Mouse (Mus musculus): ENCODE data around the gene Coq8a. TPM values are rescaled to one million over a fixed set of nuclear protein-coding genes. Genes with fewer than 3 reads are reported as not detected.

The Coq8a gene
- 10 to 100 TPM; 40.4 to 45.6 TPM for total RNA-seq (2021)

GRCm38 (mm10) chr1:180198959-180199714, at the start of gene Coq8a:
TSS of gene Coq8a (minus strand) at chr1:180199602.
- no peak for DNase-seq (ENCODE audit: low spot score in 2 of 2)

GRCm38 (mm10) chr1:180248593-180249146, 49.3 kb upstream of the Coq8a start:
- intact Hi-C loops (cut with DNase I), result no loop called here
- DNase-seq (ENCODE audit: low spot score in 2 of 2), result no peak

More at GRCm38 (mm10) chr1:180198959-180199714, at the start of gene Coq8a:
- intact Hi-C loops (cut with DNase I), result no loop called here

GRCm38 (mm10) chr1:180247901-180248300, 48.5 kb upstream of the Coq8a start:
- no peak for DNase-seq (ENCODE audit: low spot score in 2 of 2)
- intact Hi-C loops (cut with DNase I), result no loop called here

GRCm38 (mm10) chr1:180245741-180246507, 46.5 kb upstream of the Coq8a start:
- intact Hi-C loops (cut with DNase I), result no loop called here
- no peak for DNase-seq (ENCODE audit: low spot score in 2 of 2)

- DNase-seq (ENCODE audit: low spot score in 2 of 2), result no peak
- intact Hi-C loops (cut with DNase I), result no loop called here
Measured at GRCm38 (mm10) chr1:180231729-180232128, 32.3 kb upstream of the Coq8a start.

- no peak for DNase-seq (ENCODE audit: low spot score in 2 of 2)
- intact Hi-C loops (cut with DNase I), result no loop called here
Measured at GRCm38 (mm10) chr1:180230580-180230979, 31.2 kb upstream of the Coq8a start.

GRCm38 (mm10) chr1:180229906-180230305, 30.5 kb upstream of the Coq8a start:
- intact Hi-C loops (cut with DNase I), result no loop called here

GRCm38 (mm10) chr1:180228854-180229253, 29.5 kb upstream of the Coq8a start:
- no peak for DNase-seq (ENCODE audit: low spot score in 2 of 2)
- intact Hi-C loops (cut with DNase I), result no loop called here

More at GRCm38 (mm10) chr1:180229906-180230305, 30.5 kb upstream of the Coq8a start:
- DNase-seq (ENCODE audit: low spot score in 2 of 2), result no peak

- intact Hi-C loops (cut with DNase I), result no loop called here
- no peak for DNase-seq (ENCODE audit: low spot score in 2 of 2)
Measured at GRCm38 (mm10) chr1:180226766-180227165, 27.4 kb upstream of the Coq8a start.

- DNase-seq (ENCODE audit: low spot score in 2 of 2), result no peak
- intact Hi-C loops (cut with DNase I), result no loop called here
Measured at GRCm38 (mm10) chr1:180226221-180226713, 26.9 kb upstream of the Coq8a start.

- intact Hi-C loops (cut with DNase I), result no loop called here
- DNase-seq (ENCODE audit: low spot score in 2 of 2), result peak; percentile 5 to 9
Measured at GRCm38 (mm10) chr1:180225500-180226220, 26.3 kb upstream of the Coq8a start.

- intact Hi-C loops (cut with DNase I), result no loop called here
- no peak for DNase-seq (ENCODE audit: low spot score in 2 of 2)
Measured at GRCm38 (mm10) chr1:180222007-180222406, 22.6 kb upstream of the Coq8a start.

- no peak for DNase-seq (ENCODE audit: low spot score in 2 of 2)
- intact Hi-C loops (cut with DNase I), result no loop called here
Measured at GRCm38 (mm10) chr1:180220791-180221542, 21.6 kb upstream of the Coq8a start.

GRCm38 (mm10) chr1:180216541-180217276, 17.3 kb upstream of the Coq8a start:
- no peak for DNase-seq (ENCODE audit: low spot score in 2 of 2)
- intact Hi-C loops (cut with DNase I), result no loop called here

GRCm38 (mm10) chr1:180215044-180215443, 15.6 kb upstream of the Coq8a start:
- intact Hi-C loops (cut with DNase I), result loop anchor here (1.0 to 2.0 kb wide), 2 partner anchors 40 to 368 kb away; no protein-coding TSS in a partner anchor
- DNase-seq (ENCODE audit: low spot score in 2 of 2), result peak; percentile 57 to 63

- intact Hi-C loops (cut with DNase I), result no loop called here
- DNase-seq (ENCODE audit: low spot score in 2 of 2), result no peak
Measured at GRCm38 (mm10) chr1:180212911-180213310, 13.5 kb upstream of the Coq8a start.

GRCm38 (mm10) chr1:180210781-180211271, 11.4 kb upstream of the Coq8a start:
- intact Hi-C loops (cut with DNase I), result no loop called here
- no peak for DNase-seq (ENCODE audit: low spot score in 2 of 2)

- DNase-seq (ENCODE audit: low spot score in 2 of 2), result no peak
Measured at GRCm38 (mm10) chr1:180210031-180210432, 10.6 kb upstream of the Coq8a start.

More at GRCm38 (mm10) chr1:180210031-180210432, 10.6 kb upstream of the Coq8a start:
- intact Hi-C loops (cut with DNase I), result no loop called here
